Mouse (Mus musculus) T-cell, adult 2 months (primary cell): Measurements from ENCODE around the gene Cd3d.

ENCODE experiments used
- DNase-seq: peaks from one replicate; pipeline ENCODE4 v3.0.0; 2022; ENCODE audit warnings: low spot score

Cd3d gene

DNA sequence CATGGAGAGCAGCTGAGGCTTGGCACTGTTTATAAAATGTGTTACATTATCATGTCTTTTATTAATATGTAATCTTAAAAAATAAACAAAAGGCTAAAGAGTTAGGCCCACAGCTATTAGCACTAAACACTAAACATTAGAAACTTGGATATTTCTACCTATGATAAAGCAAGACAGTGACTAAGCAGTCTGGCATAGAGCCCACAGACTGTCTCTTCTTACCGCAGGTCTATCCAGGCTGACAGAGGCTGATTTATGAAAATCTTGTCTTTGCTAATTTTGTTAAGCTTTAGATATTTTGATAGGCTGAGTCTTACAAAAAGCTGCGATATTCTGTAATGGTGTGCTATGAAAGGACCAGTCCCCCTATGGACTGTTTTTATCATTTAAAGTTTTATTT is 11.7 kb downstream of the Cd3d start:
- DNase-seq = no peak

DNA sequence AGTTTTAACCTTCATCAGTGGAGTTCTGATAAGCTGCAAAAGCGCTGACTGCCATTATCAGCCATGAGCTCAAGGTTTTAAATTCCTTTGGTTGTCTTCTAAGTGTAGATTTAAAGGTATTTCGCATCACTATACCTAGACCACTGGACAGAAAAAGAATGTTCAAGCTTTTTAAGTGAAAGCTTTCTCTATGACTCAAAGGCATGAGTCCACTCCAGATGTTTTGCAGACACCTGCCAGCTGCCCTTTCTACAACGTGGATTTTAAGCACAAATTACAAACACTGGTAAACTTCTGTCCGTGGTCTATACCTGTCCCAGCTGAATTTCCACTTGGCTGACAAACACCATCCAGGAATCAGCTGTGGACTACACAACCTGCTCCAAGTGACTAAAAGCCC is 13.4 kb downstream of the Cd3d start:
- no peak for DNase-seq

DNA sequence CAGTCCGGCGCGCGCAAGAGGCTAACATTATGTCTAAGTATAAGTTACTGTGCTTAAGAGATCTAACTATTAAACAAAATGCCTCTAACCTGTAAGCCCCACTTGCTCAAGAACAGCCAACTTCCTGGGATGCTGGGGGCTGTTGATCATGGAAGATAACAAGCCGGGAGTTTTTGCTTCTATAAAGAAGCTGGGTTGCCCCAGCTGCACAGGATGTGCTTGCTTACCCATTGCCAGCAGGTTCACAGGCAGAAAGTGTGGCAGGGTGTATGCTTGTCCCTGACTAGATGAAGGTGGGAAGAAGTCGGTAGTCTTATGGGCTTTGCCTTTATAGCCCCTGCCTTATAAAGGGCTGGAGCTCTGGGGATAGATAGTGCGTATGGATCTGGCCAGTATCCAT is 15.0 kb downstream of the Cd3d start:
- peak; percentile 54 for DNase-seq

DNA sequence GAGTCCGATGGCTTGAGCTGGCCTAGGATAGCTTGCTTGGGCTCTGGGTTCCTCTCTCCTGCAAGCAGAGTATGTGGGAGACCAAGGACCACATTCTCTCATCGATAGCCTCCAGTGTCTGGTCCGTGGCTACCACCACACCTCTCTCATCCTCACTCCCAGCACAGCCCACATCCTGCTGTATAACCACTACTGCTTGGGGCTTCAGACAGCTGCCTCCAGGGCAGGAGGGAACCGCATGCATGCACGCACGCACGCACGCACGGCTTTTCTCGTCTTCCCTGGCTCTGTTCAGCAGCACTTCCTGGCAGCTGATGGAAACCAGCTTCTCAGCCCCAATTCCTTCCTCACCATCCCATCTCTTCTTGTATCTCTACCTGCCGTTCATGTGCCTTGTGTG is 16.6 kb downstream of the Cd3d start:
- peak; percentile 77 for DNase-seq

DNA sequence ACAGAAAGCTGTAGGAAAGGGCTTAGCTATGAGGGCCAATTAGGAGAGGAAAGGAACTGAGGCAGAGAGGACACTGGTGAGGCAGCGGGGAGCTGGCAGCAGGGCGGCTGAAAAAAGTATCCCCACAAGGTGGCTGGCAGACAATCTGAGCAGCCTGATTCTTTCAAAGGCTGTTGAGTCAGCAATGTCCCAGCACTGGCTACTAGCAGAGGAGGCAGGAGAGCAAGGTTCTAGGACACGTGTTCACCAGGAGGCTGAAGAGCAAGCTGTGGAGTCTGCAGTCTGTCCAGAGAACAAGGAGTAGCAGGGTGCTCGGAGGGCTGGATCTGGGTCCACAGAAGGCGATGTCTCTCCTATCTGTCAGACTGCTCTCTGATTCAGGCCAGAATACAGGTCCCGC is 17.6 kb downstream of the Cd3d start:
- DNase-seq = peak; percentile 70

DNA sequence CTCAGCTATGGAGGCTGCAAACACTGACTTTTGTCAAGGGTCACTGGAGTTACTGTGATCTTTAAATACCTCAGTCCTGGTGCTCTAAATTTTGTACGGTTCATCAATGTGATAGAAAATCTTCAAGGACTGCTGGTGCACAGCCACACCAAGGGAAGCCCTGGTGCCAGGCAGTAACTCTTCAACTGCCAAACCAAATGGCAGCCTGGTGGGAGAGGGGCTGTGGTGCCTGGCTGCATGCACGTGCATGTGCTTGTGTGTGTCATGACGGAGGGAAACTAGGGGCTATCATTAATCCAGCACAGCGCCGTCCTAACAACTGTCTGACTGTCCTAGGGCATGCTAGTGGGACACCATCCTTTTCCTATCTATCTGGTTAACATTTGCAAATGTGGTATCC is 18.2 kb downstream of the Cd3d start:
- DNase-seq = no peak

DNA sequence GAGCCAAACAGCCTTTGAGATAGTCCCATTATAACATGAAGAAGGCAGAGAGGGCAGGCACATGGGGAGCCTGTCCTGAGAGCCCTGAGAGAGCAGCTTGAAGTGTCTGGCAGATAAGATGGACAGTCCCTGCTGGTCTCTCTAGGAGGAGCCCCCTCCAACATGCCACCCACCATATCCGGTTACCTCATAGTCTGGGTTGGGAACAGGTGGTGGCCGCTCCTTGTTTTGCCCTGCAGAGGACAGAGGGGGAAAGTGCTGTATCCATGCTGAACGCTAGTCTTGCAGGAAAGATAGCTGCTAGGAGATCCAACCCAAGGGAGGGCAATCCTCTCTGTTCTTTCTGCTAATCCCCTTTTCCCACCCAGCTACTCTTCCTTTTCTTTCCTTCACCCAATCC is 18.7 kb downstream of the Cd3d start:
- DNase-seq = no peak

DNA sequence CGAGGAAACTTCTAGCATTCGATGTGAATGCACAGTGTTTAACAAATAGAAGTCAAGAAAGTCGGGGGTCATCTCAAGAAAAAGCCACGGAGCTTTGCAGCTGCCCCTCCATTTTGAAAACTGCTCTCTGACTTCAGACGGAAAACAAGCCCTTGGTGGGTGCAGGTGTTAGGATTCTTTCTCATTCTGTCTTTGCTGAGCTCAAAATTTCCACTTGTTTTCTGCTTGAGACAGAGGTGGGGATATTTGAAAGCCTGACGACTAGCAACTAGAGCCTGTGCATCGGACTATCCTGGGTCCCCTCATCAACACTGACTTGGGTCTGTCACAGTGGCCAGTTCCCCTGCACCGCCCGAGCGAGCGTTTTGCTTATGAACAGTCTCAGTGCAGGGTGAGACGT is 25.8 kb downstream of the Cd3d start:
- no peak for DNase-seq

DNA sequence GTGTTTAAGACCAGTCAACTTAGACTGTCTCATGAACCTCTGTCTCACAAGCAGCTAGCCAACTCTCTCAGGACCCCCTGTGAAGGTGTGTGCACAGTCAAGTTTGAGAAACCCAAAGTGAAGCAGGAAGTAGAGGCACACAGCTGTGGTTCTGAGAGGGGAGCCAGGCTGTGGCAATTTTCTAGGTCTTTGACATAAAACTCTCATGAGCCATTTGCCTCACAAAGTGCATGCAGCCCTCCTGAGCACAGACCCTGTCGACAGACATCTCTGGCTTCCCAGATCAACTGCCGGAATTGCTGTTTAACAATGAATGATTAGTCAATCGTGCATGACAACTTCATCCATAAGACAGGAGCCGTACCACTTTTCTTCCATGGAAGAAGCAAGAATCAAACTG is 26.8 kb downstream of the Cd3d start:
- peak; percentile 39 for DNase-seq

DNA sequence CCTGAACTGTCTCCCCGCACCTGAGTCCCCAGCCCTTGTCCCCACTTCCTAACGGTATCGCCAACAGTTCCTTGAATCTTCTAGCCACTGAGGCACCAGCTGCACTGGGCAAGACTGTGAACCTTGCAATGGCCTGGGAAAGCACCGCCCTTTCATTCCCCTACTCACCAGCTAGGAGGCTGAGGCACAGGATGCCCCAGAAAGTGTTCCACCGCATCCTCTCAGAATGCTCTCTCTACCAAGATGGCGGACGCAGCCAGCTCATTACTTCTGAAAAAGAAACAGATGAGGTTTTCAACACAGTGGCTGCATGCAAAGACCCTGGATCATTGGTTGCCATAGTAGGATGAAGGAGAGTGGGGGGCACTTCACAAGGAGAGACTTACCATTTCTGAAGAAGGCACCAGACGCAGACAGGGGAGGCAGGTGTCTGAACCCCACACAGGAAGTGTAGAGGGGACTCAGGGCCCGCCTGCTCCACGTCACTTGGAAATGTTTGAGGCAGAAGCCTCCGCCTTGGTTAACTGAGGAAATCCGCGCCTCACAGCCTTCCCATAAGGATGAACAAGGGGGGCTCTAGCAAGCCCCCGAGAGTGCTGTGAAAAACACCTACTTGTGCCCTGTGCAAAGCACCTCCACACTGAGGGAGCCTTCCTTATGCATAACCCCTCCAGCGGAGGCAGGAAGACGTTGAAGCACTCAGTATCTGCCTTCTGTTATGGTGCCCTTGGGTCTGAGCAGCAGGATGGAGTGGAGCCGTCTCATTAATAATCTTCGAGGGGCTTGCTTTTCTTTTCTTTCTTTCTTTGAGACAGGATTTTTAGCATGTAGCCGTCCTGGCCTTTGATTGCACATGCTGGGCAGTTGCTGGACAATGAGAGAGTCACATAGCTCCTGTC is 27.8 kb downstream of the Cd3d start, which contains the start of gene Cd3e:
Gene Cd3e, minus strand, starts transcription at position 448 of the 899 bp plus-strand sequence.
- DNase-seq = peak; percentile 81

DNA sequence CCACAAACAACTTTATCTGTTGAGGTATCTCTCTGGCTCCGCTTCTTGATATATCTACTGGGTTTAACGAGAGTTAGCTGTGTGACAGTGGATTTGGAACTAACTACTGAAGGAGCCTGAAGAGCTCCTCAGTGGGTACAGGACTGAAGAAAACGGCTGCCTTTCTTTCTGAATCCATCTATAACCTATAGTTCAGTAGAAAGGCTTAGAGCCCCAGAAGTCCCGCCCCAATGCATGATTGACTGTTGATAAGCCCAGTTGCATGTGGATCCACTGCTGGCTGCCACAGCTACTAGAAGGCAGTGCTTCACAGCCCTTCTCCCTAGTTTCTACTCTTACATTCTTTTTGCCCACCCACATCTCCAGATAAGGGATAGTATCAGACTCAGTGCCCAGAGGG is 28.9 kb downstream of the Cd3d start:
- peak; percentile 73 for DNase-seq

DNA sequence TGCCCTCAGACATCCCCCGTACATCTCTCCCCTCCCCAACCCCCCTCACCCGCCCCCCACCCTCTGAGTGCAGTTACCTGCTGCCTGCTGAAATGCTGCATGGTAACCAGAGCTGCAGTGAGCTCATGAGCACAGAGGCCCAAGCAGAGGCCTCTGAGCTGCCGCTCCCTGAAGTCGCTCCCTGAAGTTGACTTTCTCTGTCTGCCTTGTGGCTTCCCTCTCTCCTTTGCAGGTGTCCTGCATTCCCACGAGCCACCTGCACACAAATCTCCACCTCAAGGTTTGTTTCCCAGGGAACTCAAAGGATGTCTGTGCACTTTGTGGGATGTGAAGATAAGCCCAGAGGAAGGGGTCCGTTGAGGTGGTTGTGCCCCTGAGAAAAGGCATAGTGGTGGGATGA is 29.7 kb downstream of the Cd3d start:
- DNase-seq = no peak

DNA sequence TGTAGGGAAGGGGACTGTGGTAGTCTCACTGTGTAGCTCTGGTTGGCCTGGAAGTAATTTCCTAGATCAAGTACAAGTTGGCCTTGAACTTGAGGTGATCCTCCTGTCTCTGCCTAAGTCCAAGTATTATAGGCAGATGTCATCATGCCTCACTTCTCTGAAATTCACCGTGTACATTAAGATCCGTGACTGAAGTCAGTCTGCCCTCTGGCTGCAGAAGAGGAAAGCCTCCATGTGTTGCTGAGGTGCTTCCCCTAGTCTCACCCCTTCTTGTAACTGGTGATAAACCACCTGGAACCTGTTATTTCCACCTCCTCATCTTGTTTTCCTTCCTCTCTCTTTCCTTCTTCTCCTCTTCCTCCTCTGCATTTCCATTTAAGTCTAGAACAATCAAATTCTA is 33.3 kb downstream of the Cd3d start:
- DNase-seq = peak; percentile 40

DNA sequence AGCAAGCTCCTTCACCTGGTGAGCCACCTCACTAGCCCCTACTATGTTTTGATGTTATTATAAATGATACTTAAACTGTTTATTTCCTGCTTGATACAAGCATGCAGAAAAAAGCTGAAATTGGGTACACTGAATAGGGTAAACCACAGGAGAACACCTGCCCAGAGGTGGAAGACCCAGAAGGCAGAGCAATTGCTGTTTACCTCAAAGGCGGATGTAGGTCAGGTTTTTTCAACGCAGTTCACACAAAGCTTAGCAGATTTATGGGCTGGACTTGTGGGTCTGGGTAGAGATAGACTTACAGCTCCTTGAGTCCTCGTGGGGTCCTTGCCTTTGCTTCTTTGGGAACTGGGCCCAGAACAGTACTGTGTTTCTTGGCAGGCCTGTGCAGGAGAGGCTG is 34.3 kb downstream of the Cd3d start:
- peak; percentile 73 for DNase-seq

DNA sequence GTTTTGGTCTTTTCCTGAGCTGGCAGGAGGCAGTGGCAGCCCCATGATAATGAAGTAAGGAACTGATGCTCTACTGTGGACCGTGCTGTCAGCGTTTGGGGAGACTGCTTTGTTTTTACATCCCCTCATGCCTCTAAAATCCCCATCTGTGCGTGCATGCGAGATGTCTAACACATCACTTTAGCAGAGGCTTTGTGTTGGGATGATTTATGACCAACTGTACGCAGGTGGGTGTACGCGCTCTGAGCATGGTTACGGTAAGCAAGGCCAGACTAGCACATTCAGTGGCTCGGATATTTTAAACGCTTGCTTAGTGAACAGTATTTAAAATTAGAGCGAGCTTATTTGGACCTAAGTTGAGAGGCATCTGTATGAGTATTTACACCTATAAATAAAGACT is 36.4 kb downstream of the Cd3d start:
- no peak for DNase-seq

DNA sequence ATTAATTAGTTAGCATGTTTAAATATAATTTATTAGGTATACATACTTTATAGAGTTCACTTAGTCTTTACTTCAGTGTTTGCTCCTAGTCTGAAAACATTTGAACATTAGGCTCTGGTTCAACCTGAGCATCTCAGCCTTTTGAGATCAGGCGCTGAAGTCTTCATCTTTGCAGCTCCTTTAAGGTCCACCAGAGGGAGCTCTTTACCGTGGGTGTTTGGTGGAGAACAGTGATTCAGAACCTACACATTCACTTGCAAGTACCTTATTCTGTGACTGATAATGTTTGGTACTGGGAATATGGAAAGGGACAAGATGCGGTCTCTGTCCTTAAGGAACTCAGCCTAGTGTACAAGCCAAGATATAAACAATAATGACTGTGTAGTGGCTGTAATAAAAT is 41.2 kb downstream of the Cd3d start:
- peak; percentile 73 for DNase-seq

DNA sequence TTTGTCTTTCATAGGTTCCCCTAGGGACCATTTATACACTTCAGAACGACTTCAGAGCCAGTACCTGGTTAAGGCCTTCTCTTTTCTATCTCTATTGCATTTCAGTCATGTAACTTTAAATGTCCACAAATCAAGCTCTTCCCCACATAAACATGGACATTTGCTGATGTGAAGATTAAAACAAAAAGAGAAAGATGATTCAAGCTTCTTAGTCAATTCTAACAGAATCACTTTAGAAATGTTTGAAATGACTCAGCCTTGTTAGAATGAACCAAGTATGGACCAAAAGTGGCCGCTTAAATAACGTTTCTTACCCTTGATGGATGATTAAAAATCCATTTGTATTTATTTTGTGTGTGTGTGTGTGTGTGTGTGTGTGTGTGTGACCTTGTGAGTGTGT is 42.1 kb downstream of the Cd3d start:
- DNase-seq = no peak

DNA sequence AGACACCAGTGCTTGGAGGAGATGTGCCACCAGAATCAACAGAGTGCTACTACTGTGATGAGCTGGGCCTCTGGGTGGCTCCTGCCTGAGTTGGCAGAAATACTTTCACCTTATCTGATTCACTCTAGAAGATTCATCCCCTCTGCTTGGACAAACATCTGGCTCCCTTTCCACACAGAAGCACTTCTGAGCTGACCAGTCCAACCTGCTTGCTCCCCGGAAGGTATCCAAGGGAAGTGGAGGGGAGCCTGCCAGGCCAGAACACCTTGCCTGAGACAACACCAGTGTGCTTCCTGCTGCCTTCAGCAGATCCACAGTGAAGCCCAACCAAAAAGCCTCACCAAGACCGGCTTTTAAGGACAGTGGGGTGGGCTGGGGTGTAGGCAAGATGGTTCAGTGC is 42.6 kb downstream of the Cd3d start:
- no peak for DNase-seq

DNA sequence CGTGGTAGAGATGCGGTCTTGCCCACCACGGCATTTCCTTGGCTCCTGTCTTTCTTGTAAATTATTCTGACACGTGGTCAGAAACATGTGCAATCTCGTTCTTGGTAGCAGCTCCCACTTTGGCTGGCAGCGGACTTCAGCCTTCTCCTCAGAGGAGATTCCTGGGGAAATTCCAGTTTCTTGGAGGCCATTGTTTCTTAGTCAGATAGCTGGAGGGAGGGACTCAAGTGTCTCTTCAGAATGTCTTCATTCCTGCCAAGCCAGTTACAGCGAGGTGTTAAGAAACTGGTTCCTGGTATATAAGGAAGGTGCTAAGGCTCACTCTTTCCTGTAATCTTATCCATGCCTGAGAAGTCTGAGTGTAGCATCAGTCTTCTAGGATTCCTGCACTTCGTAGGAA is 45.8 kb downstream of the Cd3d start:
- DNase-seq = no peak

DNA sequence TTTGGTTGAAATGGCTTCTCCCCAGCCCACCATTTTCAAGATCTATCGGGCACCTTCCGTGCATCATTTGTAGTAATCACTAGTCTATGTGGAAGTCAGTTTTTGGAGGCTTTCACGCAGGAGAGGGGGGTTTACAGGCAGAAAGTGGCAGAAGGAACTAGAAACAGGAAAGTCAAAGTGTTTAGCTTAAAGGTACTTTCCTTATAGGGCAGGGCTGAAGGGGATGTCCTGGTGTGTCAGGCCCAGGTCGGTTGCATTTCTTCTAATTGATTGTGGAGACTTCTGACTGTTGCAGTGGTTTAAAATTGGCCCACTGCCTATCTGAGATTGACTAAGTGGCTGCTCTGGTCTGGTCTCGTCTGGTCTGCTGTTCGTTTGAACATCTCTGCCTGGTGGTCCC is 48.8 kb downstream of the Cd3d start:
- no peak for DNase-seq

DNA sequence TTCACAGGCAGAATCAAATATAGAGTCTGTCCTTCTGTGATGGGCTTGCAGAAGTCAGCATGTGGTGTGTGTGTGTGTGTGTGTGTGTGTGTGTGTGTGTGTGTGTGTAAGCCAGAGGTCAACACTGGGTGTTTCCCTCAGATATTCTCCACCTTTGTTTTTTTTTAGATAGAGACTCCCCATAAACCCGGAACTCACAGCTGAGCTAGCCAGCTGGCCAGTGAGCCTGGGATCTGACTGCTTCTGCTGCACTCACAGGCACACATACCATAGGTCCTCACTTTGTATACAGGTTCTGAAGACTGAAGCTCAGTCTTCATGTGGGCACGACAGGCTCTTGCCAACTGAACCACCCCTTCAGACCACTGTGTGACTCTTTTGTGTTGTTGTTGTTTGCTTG is 50.7 kb downstream of the Cd3d start:
- DNase-seq = no peak

DNA sequence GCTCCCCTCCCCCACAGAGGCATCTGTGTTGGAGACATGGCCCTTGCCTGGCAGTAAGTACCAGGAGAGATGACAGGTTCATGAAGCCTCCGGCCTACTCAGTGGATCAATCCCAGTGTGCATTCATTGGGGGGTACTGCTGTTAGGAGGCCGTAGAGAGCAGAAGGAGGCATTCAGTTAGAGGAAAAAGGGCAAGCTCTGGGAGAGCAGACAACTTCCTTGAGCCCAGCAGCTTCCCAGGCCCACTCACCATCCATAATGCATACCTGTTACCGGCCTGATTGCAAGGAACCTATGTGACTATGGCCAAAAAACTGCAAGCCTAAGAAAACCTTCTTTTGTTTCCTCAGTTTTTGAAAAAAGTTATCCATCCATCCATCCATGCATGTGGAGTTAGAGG is 52.9 kb downstream of the Cd3d start:
- DNase-seq = no peak
